Mouse (Mus musculus) 3134 (cell line): ENCODE measurements around the gene Sh3d19.
"Not testable (repeated sequence)": the region's sequence is repeated elsewhere in the genome, so short reads cannot be mapped to it uniquely, and the experiment has no call there.

ENCODE experiments used
- DNase-seq: peaks from one replicate; pipeline ENCODE4 v3.0.0-alpha.2; 2011; ENCODE audit warnings: low spot score; ENCODE audit not compliant: insufficient read length; ENCODE audit errors: extremely low read depth

Sh3d19 gene

DNA sequence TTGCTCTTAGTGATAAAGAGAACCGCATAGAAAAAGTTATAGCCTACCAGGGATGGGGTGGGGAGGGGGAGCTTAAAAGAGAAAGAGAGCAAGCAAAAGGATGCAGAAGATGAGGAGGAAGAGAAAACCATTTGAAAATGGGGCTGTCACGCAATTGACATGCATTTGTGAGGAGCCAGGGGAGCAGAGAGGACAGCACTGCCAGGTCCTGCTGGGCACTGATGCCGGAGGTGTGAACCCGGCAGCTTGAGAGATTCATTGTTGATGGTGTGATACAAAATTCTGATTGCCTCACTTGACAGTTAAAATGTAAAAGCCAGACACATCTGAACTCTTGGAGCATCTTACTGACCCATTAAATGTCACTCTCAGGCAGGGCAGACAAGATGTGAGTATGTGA is 3.5 kb downstream of the Sh3d19 start:
- DNase-seq = no peak

GRCm38 (mm10) chr3:85980036-85980435 is 9.1 kb downstream of the Sh3d19 start:
- DNase-seq = no peak

DNA sequence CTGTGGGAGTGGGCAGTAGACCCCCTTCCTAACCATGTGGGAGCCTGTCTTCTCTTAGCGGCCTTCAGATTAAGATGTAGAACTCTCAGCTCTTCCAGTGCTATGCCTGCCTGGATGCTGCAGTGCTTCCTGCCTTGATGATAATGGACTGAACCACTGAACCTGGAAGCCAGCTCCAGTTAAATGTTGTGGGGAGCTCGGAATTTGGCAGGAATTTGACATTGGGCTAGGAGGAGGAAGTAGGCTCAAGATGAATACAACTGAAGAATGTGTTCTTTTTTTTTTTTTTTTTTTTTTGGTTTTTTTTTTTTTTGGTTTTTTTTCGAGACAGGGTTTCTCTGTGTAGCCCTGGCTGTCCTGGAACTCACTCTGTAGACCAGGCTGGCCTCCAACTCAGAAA is 10.9 kb downstream of the Sh3d19 start:
- not testable (repeated sequence) for DNase-seq

- no peak for DNase-seq
Observed at GRCm38 (mm10) chr3:85984537-85984936, 13.6 kb downstream of the Sh3d19 start.

DNA sequence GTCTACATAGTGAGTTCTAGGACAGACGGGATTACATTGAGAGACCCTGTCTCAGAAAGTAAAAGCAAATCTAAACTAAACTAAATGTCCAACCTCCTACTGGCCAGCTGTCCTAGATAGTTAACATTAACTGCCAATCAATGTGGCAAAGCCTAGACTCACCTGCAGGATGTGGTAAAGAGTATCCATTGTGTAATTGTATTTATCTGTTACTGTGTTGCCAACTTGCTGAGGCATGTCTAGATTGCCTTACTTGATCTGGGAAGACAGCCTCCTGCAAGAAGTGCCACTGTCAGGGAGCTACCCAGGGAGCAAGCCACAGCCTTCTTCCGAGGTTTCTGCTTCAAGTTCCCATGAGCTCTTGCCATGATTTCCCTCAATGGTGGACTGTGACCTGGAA is 16.3 kb downstream of the Sh3d19 start:
- no peak for DNase-seq

DNA sequence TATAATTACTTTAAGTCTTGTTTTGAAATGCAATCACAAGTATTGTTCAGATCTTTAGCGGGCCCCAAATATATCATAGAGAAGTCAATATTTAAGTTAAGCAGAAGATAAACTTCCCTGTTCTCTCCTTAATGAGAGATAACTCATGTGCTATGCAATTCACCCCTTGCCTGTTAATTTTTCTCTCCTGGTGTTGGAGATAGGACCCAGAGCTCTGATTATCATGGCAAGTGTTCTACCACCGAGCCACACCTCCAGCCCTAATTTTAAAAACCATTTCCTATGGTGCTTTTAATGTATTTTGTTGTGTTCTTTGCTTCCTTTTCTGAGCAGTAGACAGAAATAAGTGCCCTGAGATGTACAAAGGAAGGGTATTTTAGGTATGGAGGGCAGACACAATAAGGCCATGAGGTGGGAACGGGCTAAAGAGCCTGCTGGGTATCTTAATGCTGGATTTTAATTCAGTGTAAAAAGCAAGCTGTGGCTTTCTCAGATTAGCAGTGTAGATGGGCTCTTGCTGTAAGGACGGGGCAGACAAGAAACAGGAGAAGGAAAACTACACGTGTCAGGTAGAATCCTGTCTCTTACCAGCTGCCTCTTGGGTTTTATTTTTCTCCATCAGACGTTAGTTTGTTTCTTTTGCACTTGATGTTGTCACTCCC is 20.4 kb downstream of the Sh3d19 start:
- no peak for DNase-seq

DNA sequence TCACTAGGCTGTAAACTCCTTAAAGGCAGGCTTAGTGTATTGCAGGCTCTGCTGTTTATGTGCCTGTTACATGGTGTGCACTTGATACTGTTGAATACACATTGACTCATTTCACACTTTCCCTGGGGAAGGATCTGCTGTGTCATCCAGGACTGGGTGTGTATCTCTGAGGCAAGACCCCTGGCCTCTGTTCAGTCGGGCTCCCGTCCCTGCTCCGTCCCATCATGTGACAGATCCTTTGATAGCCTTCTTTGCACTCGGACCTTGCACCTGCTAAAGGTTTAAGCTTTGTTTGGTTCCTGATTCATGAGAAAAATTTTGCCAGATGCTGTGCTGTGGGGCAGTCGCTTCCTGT is 20.9 kb downstream of the Sh3d19 start:
- DNase-seq = no peak

DNA sequence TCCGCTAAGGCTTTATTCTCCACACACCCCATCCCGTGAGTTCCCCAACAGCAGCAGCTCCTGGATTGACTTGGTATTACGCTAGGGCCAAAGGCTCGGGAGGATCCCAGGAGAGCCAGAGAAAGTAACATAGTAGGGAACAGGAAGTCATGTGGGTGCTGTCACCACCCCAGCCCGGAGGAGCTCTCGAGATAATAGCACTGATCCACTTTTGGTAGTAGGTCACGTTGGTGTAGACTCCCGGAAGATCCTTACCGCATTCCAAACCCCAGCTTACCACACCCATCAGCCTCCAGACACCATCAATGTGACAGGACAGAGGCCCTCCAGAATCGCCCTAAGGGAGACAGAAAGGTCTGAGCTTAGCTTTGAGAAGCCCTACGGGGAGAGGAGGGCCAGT is 22.8 kb downstream of the Sh3d19 start:
- DNase-seq = no peak

GRCm38 (mm10) chr3:85994645-85995044 is 23.7 kb downstream of the Sh3d19 start:
- no peak for DNase-seq

GRCm38 (mm10) chr3:86001271-86001670 is 30.4 kb downstream of the Sh3d19 start:
- DNase-seq = no peak

GRCm38 (mm10) chr3:86002423-86002822 is 31.5 kb downstream of the Sh3d19 start, which contains the start of gene Prss48:
Gene Prss48, minus strand, starts transcription at chr3:86002491.
- DNase-seq = no peak

DNA sequence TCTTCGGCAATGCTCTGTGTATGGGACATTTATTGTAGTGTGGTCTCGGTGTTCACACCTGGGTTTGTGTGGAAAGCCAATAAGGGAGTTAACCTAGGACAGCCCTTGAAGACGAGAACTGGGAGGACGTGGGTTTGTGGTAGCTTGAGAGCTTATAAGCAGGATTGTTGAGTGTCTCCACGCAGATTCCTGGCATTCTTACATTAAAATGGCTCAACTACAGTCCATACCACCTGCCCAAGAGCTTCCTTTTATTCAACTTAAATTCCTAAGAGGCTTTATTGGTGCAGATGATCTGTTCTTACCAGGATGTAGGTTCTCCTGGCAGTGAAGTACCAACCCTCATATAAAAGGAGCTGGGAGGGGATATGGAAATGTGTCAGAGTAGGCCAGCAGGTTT is 32.0 kb downstream of the Sh3d19 start:
- DNase-seq = no peak

- DNase-seq = no peak
Observed at GRCm38 (mm10) chr3:86004751-86005150, 33.8 kb downstream of the Sh3d19 start.

DNA sequence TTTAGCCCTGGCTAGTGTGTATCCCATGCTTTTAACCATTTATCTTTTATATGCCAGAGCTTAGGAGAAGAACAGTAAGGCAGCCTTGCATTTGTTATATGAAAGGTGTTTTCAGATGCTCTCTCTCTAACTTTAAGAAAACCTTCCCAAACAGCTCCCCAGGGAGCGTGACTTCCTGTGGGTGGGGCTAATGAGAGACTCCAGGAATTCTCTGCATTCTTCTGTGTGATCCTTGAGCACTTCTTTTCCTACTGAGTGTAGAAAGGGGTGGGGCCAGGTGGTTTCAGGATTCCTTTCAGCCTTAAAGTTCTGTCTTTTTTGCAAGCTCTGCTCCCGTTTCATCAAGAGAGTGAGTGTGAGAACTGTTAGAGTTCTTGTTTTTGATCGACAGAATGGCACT is 39.7 kb downstream of the Sh3d19 start:
- DNase-seq = peak; percentile 42

GRCm38 (mm10) chr3:86011373-86011772 is 40.5 kb downstream of the Sh3d19 start:
- DNase-seq = no peak

DNA sequence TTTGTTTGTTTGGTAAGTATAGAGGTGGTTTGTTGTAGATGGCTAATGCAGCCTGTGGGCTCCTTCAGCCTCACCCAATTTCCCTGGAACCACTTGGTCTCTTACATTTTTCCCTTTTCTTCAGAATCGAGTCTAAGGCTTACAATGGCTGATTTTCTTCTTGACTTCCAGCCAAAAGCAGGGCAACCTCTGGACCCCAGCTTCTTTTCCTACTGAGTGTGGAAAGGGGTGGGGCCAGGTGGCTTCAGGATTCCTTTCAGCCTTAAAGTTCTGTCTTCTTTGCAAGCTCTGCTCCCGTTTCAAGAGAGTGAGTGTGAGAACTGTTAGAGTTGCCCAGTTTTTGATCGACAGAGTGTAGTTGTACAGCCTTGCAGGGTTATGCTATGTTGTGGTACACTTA is 40.9 kb downstream of the Sh3d19 start:
- DNase-seq = no peak

GRCm38 (mm10) chr3:86013837-86014236 is 42.9 kb downstream of the Sh3d19 start:
- DNase-seq = no peak

GRCm38 (mm10) chr3:86016965-86017364 is 46.1 kb downstream of the Sh3d19 start:
- no peak for DNase-seq

- DNase-seq = no peak
Observed at GRCm38 (mm10) chr3:86017484-86017883, 46.6 kb downstream of the Sh3d19 start.

- DNase-seq = no peak
Observed at GRCm38 (mm10) chr3:86020921-86021650, 50.2 kb downstream of the Sh3d19 start.

DNA sequence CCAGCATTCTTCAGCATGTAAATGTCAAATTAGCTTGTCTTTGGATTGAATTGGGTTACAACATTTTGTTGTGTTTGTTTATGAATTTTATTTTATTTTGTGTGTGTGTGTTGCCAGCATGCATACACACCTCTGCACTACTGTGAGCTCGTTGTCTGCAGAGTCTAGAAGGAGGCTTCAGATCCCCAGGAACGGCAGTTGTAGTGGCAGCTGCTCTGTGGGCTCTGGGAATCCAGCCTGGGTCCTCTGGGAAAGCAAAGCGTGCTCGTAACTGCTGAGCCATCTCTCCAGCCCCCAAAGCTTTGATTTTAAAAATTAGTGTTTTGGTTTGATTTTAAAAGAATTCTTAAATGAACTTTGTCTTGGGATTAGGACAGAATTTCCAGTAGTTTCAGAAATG is 50.7 kb downstream of the Sh3d19 start:
- no peak for DNase-seq

DNA sequence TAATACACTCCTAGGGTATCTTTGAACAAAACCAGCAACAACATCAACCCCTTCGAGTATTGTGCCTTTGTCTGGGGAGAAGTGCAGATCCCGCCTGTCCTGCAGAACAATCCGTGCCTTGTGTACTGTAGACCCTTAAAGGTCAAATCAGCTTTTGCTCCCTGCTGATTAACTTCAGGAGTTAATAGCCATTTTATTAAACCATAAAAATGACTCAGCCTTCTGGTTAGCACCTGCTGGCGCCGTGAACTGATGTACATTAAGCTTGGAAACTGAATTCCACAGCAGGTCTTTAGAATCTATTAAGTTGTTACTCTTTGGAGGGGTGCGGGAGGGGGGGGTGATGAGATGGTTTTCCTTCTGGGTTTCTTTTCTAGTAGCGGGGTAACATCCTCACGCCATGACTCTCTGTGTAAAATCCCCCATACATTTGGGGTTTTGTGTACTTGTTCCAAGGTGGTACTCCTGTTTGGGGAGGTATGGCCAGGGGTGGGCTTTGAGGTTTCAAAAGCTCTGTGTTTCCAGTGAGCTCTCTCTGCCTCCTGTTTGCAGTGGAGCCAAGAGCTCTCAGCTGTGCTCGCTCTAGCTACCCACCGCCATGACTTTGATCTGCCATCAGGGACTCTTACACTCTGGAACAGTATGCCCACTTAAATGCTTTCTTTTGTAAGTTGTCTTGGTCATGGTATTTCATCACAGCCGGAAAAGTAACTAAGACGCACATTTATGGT is 53.3 kb downstream of the Sh3d19 start:
- no peak for DNase-seq
